Mouse (Mus musculus) lung, postnatal 0 days (tissue): ENCODE measurements at regions not wholly inside any gene's neighbourhood (a gene's known extent, or its start where the extent isn't known, plus 50 kb on each side); places are given as distances from the start of the nearest gene placed in this dataset.

Source experiments
- ATAC-seq: fragments of 200-750 bp; cut with Nextera tagmentation; 2 replicates; pipeline ENCODE4 v1.8.0; 2017; ENCODE audit warnings: moderate library complexity
- DNase-seq: peaks from one replicate; pipeline ENCODE4 v3.0.0-alpha.2; 2016; ENCODE audit warnings: low spot score
- H3K27ac ChIP-seq: fragments of 300-500 bp; sonication (generic); 2 replicates; pipeline ENCODE4 v1.5.1; 2014; ENCODE audit warnings: antibody characterized with exemption, mild to moderate bottlenecking, low read length, mixed read lengths
- H3K27me3 ChIP-seq: fragments of 300-500 bp; sonication (generic); replicated peaks from 2 replicates; pipeline ENCODE4 v1.6.1; 2014; ENCODE audit warnings: low read length, mixed read lengths; ENCODE audit not compliant: insufficient read depth
- H3K36me3 ChIP-seq: fragments of 300-500 bp; sonication (generic); 2 replicates; pipeline ENCODE4 v1.6.1; 2014; ENCODE audit warnings: low read length, mixed read lengths; ENCODE audit not compliant: insufficient read depth
- H3K4me1 ChIP-seq: fragments of 300-500 bp; sonication (generic); 2 replicates; pipeline ENCODE4 v1.6.1; 2014; ENCODE audit warnings: antibody characterized with exemption, low read depth, low read length, mixed read lengths; ENCODE audit not compliant: insufficient read depth
- H3K4me2 ChIP-seq: fragments of 300-500 bp; sonication (generic); replicated peaks from 2 replicates; pipeline ENCODE4 v1.6.1; 2014; ENCODE audit warnings: low read depth, mild to moderate bottlenecking, low read length, moderate library complexity, mixed read lengths
- H3K4me3 ChIP-seq: fragments of 300-500 bp; sonication (generic); 2 replicates; pipeline ENCODE4 v1.5.1; 2014; ENCODE audit warnings: low read depth, low read length
- H3K9ac ChIP-seq: fragments of 300-500 bp; sonication (generic); replicated peaks from 2 replicates; pipeline ENCODE4 v1.6.1; 2014; ENCODE audit warnings: low read depth, mild to moderate bottlenecking
- H3K9me3 ChIP-seq: fragments of 300-500 bp; sonication (generic); 2 replicates; pipeline ENCODE4 v1.6.1; 2016; ENCODE audit warnings: low read length, mixed read lengths
- CTCF ChIP-seq: IDR thresholded peaks from 2 replicates; pipeline ENCODE4 v1.5.1; 2016; ENCODE audit warnings: antibody characterized with exemption, mild to moderate bottlenecking
- EP300 ChIP-seq: IDR thresholded peaks from 2 replicates; pipeline ENCODE4 v1.6.1; 2016; ENCODE audit warnings: antibody characterized with exemption, mild to moderate bottlenecking, control low read depth
- WGBS: fragments of 180-500 bp; shearing (Covaris S2); extraction: QIAGEN DNeasy Blood & Tissue Kit; methylation state at CpG from one replicate; pipeline ENCODE4 v1.1.7; 2014; 5-methylcytosine and 5-hydroxymethylcytosine counted together

DNA sequence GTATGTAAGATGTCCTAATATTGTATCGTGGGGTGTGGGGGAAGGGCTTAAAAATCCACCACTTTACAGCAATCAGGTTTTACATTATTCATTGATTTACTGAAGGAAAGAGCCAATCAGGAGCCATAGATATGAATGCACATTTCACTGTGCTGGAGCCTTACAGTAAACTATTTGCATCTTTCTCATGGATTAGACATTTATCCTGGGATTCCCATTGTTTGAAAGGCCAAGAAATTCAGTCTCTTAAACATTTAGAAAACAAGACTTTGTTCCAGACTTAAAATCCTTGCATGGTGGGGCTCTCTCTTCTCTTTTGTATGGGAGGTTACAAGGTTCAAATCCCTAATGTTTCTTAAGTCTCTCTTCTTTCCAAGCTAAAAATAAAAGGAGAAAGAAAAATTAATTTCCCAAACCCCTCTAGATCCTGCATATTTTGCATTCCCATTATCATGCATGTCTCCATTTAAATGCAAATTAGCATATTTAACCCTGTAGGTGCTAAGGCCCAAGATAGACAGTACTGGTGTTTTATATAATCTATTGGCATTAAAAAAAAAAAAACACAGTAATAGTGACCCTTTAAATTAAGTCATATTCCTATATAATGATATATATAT is 230.3 kb downstream of the Mef2c start:
- H3K4me2 ChIP-seq = no peak overlapping the region; the same call in 1 of the 2 replicates
- no peak overlapping the region for H3K4me3 ChIP-seq
- TF ChIP-seq EP300 = no peak
- no peak for TF ChIP-seq CTCF
- ATAC-seq (no peak), DNase-seq (no peak)
- H3K9ac ChIP-seq = no peak overlapping the region
- H3K27ac ChIP-seq = no peak overlapping the region
- H3K4me1 ChIP-seq = peaks cover 6% of the 10 kb centered on the region; the same call in 1 of the 2 replicates
- WGBS = 9% methylated on average over 1 of the region's 1 CpGs
- peaks cover 74% of the 10 kb centered on the region for H3K27me3 ChIP-seq
- H3K36me3 ChIP-seq = no peaks in the 10 kb centered on the region
- no peaks in the 10 kb centered on the region for H3K9me3 ChIP-seq

DNA sequence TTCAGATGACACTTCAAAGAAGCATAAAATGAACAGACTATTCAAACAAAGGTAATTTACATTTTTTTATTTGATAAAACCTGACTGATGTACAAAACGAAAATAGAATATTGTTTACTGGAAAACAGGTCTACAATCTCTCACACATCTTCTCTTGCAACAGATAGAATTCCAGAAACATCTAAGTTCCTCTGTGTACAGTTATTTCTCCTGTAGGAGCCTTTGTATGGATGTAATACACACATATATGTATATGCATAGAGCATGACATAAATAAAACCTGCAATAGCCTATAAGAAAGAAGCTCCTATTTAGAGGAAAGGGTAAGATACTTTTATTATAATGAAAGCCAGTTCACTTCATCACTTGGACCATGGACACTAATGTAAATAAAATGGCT is 230.8 kb downstream of the Mef2c start:
- H3K4me1 ChIP-seq = peaks cover 5% of the 10 kb centered on the region; the same call in 1 of the 2 replicates
- H3K36me3 ChIP-seq = no peaks in the 10 kb centered on the region
- 12% methylated on average over 1 of the region's 1 CpGs for WGBS
- no peak for DNase-seq
- no peak for ATAC-seq
- no peak overlapping the region for H3K9ac ChIP-seq
- peaks cover 76% of the 10 kb centered on the region for H3K27me3 ChIP-seq
- no peak overlapping the region for H3K27ac ChIP-seq
- no peak overlapping the region for H3K4me3 ChIP-seq
- H3K4me2 ChIP-seq = no peak overlapping the region
- no peak for TF ChIP-seq CTCF
- no peak for TF ChIP-seq EP300
- no peaks in the 10 kb centered on the region for H3K9me3 ChIP-seq

DNA sequence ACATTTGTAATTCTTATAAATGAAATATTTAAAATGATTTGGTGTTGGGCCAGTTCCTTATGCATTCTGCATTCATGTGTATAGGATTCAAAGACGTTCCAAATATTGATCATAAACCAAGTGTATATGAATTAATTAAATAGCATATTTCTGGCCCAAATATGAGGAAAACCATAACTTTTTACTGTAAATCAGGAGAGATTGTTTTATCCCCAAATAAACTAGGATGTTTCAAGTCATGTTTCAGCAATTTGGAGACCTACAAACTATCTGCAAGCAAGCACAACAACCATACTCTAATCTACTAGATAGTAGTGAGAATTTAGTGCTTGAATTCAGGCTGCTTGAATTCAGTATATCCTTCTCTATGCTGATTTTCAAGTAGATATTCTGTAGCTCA is 231.3 kb downstream of the Mef2c start:
- ATAC-seq = no peak
- Histone ChIP-seq H3K9me3 (no peaks in the 10 kb centered on the region), H3K4me1 (peaks cover 4% of the 10 kb centered on the region; the same call in 1 of the 2 replicates), H3K4me2 (no peak overlapping the region), H3K36me3 (no peaks in the 10 kb centered on the region), H3K9ac (no peak overlapping the region), H3K27ac (no peak overlapping the region), H3K27me3 (peaks cover 76% of the 10 kb centered on the region), H3K4me3 (no peak overlapping the region)
- no peak for TF ChIP-seq EP300
- no peak for TF ChIP-seq CTCF
- 55% methylated on average over 1 of the region's 1 CpGs for WGBS
- no peak for DNase-seq

DNA sequence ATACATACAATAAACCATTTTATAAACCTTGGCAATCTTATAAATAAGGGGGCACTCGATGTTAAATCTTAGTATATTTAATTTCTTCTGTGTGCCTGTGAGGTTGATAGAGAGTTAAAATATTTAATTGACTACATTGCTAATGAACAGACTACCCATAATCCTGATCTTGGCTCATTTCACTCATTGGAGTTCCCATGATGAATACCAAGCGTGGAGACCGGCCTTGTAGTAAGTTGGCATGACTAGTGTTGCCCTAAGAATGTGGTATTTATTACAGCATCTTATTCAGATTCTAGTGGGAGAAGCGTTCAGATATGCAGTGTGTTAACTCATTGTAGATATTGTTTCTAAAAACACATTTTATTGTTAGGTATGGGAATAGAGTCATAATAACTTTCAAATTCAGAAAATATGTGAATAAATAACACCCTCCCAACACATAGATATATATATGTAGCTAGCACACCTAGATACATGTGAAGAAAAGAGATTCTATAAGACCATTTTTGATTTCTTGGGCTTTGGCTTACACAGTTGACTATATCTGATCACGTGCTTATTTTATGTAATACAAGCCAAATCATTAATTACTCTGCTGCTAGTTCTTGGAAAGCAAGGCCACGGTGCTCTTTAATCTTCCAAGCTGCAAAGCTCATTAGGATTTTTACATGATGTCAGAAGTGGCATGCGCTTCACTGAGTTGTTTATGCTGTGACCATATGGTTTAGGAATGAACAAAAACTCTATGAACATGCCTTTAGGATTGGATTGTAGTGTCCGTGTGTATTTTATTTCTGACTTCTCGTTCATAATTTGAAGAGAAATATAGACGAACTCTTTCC is 232.0 kb downstream of the Mef2c start:
- Histone ChIP-seq H3K4me2 (no peak overlapping the region), H3K4me3 (no peak overlapping the region), H3K27me3 (peaks cover 68% of the 10 kb centered on the region), H3K4me1 (peaks cover 4% of the 10 kb centered on the region; the same call in 1 of the 2 replicates), H3K27ac (no peak overlapping the region), H3K9me3 (no peaks in the 10 kb centered on the region), H3K36me3 (no peaks in the 10 kb centered on the region), H3K9ac (no peak overlapping the region)
- 52% methylated on average over 10 of the region's 10 CpGs for WGBS
- TF ChIP-seq EP300 = no peak
- TF ChIP-seq CTCF = no peak
- DNase-seq (no peak), ATAC-seq (no peak)

GRCm38 (mm10) chr13:83737031-83737825 is 233.4 kb downstream of the Mef2c start:
- Histone ChIP-seq H3K27ac (no peak overlapping the region), H3K9ac (no peak overlapping the region), H3K4me1 (peaks cover 4% of the 10 kb centered on the region; the same call in 1 of the 2 replicates), H3K4me2 (no peak overlapping the region), H3K4me3 (no peak overlapping the region), H3K9me3 (no peaks in the 10 kb centered on the region), H3K27me3 (peaks cover 55% of the 10 kb centered on the region), H3K36me3 (no peaks in the 10 kb centered on the region)
- TF ChIP-seq EP300 (no peak), CTCF (no peak)
- DNase-seq = no peak
- 10% methylated on average over 9 of the region's 9 CpGs for WGBS
- ATAC-seq = no peak
